Comparison of ENCODE assay signal across 9 mouse cellular contexts in genomic region chr4:129134799-129135585, GRCm38 (mm10). TPM values are rescaled to one million over a fixed set of nuclear protein-coding genes. Genes with fewer than 3 reads are reported as not detected.
A peak's percentile ranks its signal among the peaks of the same experiment; 100 is the strongest.
DNase-seq lines count a peak whose midpoint lies in the region; ATAC-seq lines count a peak whose summit lies in the region.
"Had no signal": no experiment of that assay in that cellular context is flagged by ENCODE, and none has a peak within 500 bp of the region (broad histone marks: within the 10 kb centered on the region; RNA-seq: fewer than 3 reads in every experiment).

No protein-coding gene starts in this region.

- no peaks in the 10 kb centered on the region for H3K36me3 ChIP-seq in hindbrain, embryonic 16.5 days (ENCODE audit: control insufficient read depth, insufficient read depth, low read length)
- no peaks in the 10 kb centered on the region for H3K36me3 ChIP-seq in liver, embryonic 11.5 days (ENCODE audit: control insufficient read depth, insufficient read depth, low read length)

- 8% methylated on average over 15 of the region's 15 CpGs for WGBS in hindbrain, embryonic 16.5 days
- whole genome bisulfite sequencing in liver, embryonic 11.5 days, result 11% methylated on average over 15 of the region's 15 CpGs

- H3K4me1 ChIP-seq in hindbrain, embryonic 16.5 days (ENCODE audit: control insufficient read depth, insufficient read depth, low read depth, low read length), result peaks cover 21% of the 10 kb centered on the region
- H3K4me1 ChIP-seq in liver, embryonic 11.5 days (replicated peaks; ENCODE audit: control insufficient read depth, insufficient read depth, low read length), result peaks cover 31% of the 10 kb centered on the region

- no peaks in the 10 kb centered on the region for H3K9me3 ChIP-seq in hindbrain, embryonic 16.5 days (ENCODE audit: control insufficient read depth, low read length)
- no peaks in the 10 kb centered on the region for H3K9me3 ChIP-seq in liver, embryonic 11.5 days (ENCODE audit: control insufficient read depth, low read length)

- H3K27ac ChIP-seq in hindbrain, embryonic 16.5 days (ENCODE audit: low read depth, low read length), result no peak overlapping the region
- no peak overlapping the region for H3K27ac ChIP-seq in liver, embryonic 11.5 days (ENCODE audit: low read depth, low read length)

- H3K4me3 ChIP-seq in hindbrain, embryonic 16.5 days (ENCODE audit: low read length), result no peak overlapping the region
- H3K4me3 ChIP-seq in liver, embryonic 11.5 days (ENCODE audit: low read depth, low read length), result no peak overlapping the region
- H3K4me3 ChIP-seq: erythroblast, embryonic 14.5 days had no signal

- DNase-seq in right cerebral cortex, adult 18-20 months, result peak; percentile 66
- DNase-seq in right cerebral cortex, postnatal 25 days, result no peak
- DNase-seq in cerebellum, adult 9-10 months, result peak; percentile 93
- peak; percentile 69 for DNase-seq in gastrocnemius, adult 18-20 months (ENCODE audit: low spot score)
- DNase-seq in liver, embryonic 11.5 days (ENCODE audit: low spot score), result peak; percentile 78
- peak; percentile 90 for DNase-seq in testis, postnatal 10 days (ENCODE audit: low spot score)

- no peaks in the 10 kb centered on the region; the same call in 1 of the 2 replicates for H3K27me3 ChIP-seq in hindbrain, embryonic 16.5 days (replicated peaks; ENCODE audit: control insufficient read depth, insufficient read depth, low read length)
- peaks cover 39% of the 10 kb centered on the region for H3K27me3 ChIP-seq in liver, embryonic 11.5 days (replicated peaks; ENCODE audit: control insufficient read depth, insufficient read depth, low read length)

- H3K9ac ChIP-seq in hindbrain, embryonic 16.5 days (ENCODE audit: low read depth, low read length), result peak overlapping the region; percentile 45; the same call in 1 of the 2 replicates
- H3K9ac ChIP-seq in liver, embryonic 11.5 days (ENCODE audit: low read depth, low read length), result no peak overlapping the region

- ATAC-seq in hindbrain, embryonic 16.5 days, result no peak
- 0 out of 2 replicates have a peak, but pooled peaks have one; percentile 35 for ATAC-seq in liver, embryonic 11.5 days (replicated peaks; ENCODE audit: low FRiP score)
- ATAC-seq in monocyte, adult 5-6 weeks (replicated peaks; ENCODE audit: insufficient number of reproducible peaks, low FRiP score, low TSS enrichment, poor library complexity, severe bottlenecking), result peak; percentile 49; the same call in 1 of the 2 replicates

- H3K4me2 ChIP-seq in hindbrain, embryonic 16.5 days (ENCODE audit: low read length), result peak overlapping the region; percentile 45
- H3K4me2 ChIP-seq in liver, embryonic 11.5 days, result peak overlapping the region; percentile 30

RNA-seq across cellular contexts. Expression of gene Fndc5, which starts 1.8 kb away (rescaled TPM):
- 10 to 100 TPM; 67.3 to 72.7 TPM for total RNA-seq in gastrocnemius, adult 18-20 months (2021)
- polyA plus RNA-seq in hindbrain, embryonic 16.5 days (2015; fragmentation: Nextera tagmentation; extraction: Ambion mirVana), result 10.7 and 11.6 TPM in 2 replicates
- polyA plus RNA-seq in liver, embryonic 11.5 days (2014; fragmentation: Nextera tagmentation; extraction: Ambion mirVana), result 1.8 and 2.0 TPM in 2 replicates
- 0.32 TPM in 1 of 3 replicates, not detected in the others for total RNA-seq in monocyte, adult 5-6 weeks (2017)

RNA-seq across cellular contexts. Expression of gene Hpca, which starts 13.2 kb away (rescaled TPM):
- total RNA-seq in gastrocnemius, adult 18-20 months (2021), result not detected
- polyA plus RNA-seq in hindbrain, embryonic 16.5 days (2015; fragmentation: Nextera tagmentation; extraction: Ambion mirVana), result 168 and 199 TPM in 2 replicates
- polyA plus RNA-seq in liver, embryonic 11.5 days (2014; fragmentation: Nextera tagmentation; extraction: Ambion mirVana), result 3.1 and 4.4 TPM in 2 replicates
- not detected in 3 replicates for total RNA-seq in monocyte, adult 5-6 weeks (2017)
- polyA plus RNA-seq: erythroblast, embryonic 14.5 days had no signal

RNA-seq across cellular contexts. Expression of gene Tmem54, which starts 29.6 kb away (rescaled TPM):
- total RNA-seq in gastrocnemius, adult 18-20 months (2021), result not detected
- polyA plus RNA-seq in hindbrain, embryonic 16.5 days (2015; fragmentation: Nextera tagmentation; extraction: Ambion mirVana), result 0.16 and 0.20 TPM in 2 replicates
- polyA plus RNA-seq in liver, embryonic 11.5 days (2014; fragmentation: Nextera tagmentation; extraction: Ambion mirVana), result 2.3 and 3.3 TPM in 2 replicates
- total RNA-seq in monocyte, adult 5-6 weeks (2017), result not detected in 3 replicates
- polyA plus RNA-seq: erythroblast, embryonic 14.5 days had no signal

RNA-seq across cellular contexts. Expression of gene S100pbp, which starts 54.5 kb away (rescaled TPM):
- 1 to 10 TPM; 2.9 to 4.1 TPM for total RNA-seq in gastrocnemius, adult 18-20 months (2021)
- polyA plus RNA-seq in hindbrain, embryonic 16.5 days (2015; fragmentation: Nextera tagmentation; extraction: Ambion mirVana), result 19.1 and 21.6 TPM in 2 replicates
- 17.2 and 18.9 TPM in 2 replicates for polyA plus RNA-seq in liver, embryonic 11.5 days (2014; fragmentation: Nextera tagmentation; extraction: Ambion mirVana)
- total RNA-seq in monocyte, adult 5-6 weeks (2017), result 24.0 to 32.0 TPM (median 30.6 TPM) in 3 replicates

RNA-seq across cellular contexts. Expression of gene Yars, which starts 54.6 kb away (rescaled TPM):
- 10 to 100 TPM; 38.8 to 39.5 TPM for total RNA-seq in gastrocnemius, adult 18-20 months (2021)
- polyA plus RNA-seq in hindbrain, embryonic 16.5 days (2015; fragmentation: Nextera tagmentation; extraction: Ambion mirVana), result 108 and 112 TPM in 2 replicates
- polyA plus RNA-seq in liver, embryonic 11.5 days (2014; fragmentation: Nextera tagmentation; extraction: Ambion mirVana), result 129 TPM in 2 replicates
- total RNA-seq in monocyte, adult 5-6 weeks (2017), result 30.1 to 41.8 TPM (median 33.8 TPM) in 3 replicates

Comparison
In these comparisons a context has a peak if more than half of its experiments do, and no peak if none do; other contexts are left out.
1. RNA of gene Fndc5, which starts 1.8 kb away (total RNA-seq): 67.3 to 72.7 TPM in gastrocnemius, adult 18-20 months; 0.32 TPM in monocyte, adult 5-6 weeks; every median in the first group is over 10 times any median in the second.